Mouse (Mus musculus) liver, adult (tissue): Measurements from ENCODE around the gene Usp36.

Source experiments
- GATA4 ChIP-seq: IDR thresholded peaks from 2 replicates; pipeline ENCODE4 v1.6.1; 2014; ENCODE audit warnings: mild to moderate bottlenecking, low read length; ENCODE audit not compliant: insufficient replicate concordance

Gene Usp36

DNA sequence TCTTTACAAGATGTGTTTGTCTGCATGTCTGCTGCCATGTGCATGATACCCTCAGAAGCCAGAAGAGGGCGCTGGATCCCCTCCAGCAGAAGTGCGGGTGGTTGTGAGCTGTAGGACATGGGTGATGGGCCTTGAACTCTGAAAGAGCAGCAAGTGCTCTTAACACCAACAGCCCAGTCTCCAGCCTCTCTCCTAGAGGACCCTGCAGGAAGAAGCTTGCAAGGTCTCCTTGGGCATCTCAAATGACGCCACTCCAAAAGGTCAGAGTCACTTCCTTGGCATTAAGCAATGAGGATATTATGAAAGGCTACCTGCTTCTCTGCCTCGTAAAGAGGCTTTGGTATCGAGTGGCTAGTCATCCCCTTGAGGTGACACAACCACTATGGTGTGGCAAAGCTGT lies 28.6 kb upstream of the Usp36 start:
- no peak for TF ChIP-seq GATA4

DNA sequence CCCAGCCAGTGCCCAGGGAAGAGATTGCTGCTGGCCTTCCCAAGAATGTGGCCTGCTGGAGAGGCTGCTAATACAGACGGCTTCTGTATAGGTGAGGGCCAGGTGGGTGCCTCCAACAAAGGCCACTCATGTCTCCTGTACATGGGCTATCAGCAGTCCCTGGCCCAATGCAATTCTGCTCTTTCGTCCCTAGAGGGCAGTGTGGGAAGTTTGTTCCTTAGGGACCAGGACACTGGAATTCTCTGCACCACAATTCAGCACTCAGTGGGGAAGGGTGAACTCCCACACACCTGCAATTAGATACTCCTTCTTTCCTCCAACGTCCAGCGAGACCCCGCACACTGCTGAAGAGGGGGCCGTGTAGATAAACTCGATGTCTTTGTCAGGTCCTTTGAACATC lies 27.1 kb upstream of the Usp36 start:
- no peak for TF ChIP-seq GATA4

- TF ChIP-seq GATA4: no peak
These were observed 26.3 kb upstream of the Usp36 start for GRCm38 (mm10) chr11:118316231-118316806.

- no peak for TF ChIP-seq GATA4
These were observed 22.2 kb upstream of the Usp36 start for GRCm38 (mm10) chr11:118312132-118312723.

- TF ChIP-seq GATA4: no peak
These were observed 8.8 kb upstream of the Usp36 start for GRCm38 (mm10) chr11:118298810-118299209.

GRCm38 (mm10) chr11:118297967-118298366 lies 7.9 kb upstream of the Usp36 start:
- no peak for TF ChIP-seq GATA4

DNA sequence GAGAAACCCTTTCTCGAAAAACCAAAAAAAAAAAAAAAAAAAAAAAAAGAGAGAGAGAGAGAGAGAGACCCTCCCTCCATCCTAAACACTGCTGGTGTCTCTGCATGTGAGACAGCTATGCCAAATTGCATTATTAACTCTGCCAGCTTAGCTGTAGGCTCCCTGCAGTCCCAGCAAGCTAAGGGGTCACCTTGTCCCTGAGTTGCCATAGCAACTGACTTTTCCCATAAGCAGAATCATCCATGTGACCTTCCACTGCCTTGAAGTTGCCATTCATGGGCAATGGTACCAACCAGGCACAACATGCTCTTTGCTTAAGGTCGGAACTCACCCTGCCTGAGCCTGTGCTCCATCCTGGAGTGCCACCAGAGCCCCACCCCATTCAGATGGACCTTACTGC lies 5.0 kb upstream of the Usp36 start:
- TF ChIP-seq GATA4: no peak

DNA sequence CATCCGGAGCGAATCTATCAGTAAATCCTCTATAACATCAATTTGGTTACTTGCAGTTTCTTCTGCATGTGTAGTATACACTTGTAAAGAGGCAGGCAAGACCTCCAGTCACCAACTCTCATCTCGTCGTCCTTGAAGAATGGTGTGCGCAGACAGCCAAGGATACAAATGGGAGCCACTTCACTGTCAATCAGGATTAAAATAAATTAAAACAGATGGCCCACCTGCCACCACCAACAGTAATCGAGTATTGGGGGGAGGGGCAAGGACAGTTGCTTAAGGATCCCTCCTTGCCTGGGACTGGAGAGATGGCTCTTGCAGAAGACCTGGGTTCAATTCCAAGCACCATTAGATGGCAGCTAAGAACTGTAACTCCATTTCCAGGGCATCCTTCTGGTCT lies 2.6 kb upstream of the Usp36 start:
- no peak for TF ChIP-seq GATA4

DNA sequence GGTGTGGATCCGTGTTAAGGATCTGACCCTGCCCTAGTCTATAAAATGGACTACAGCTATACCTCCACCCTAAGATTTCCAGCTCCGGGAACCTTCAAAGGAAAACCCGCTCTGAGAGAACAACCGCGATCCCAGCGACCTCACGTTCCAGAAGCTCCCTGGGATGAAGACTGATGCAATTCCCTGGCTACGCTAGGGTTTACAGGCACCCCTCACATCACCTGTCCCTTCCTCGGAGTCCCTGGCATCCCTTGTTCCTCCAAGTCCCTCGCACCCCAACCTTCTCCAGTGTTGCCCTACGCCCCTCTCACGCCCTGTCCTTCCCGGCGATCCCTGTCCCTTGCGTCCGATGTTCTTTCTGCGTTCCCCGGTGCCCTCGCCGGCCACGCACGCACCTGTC lies 482 bp downstream of the Usp36 start:
- no peak for TF ChIP-seq GATA4

- no peak for TF ChIP-seq GATA4
These were observed 970 bp downstream of the Usp36 start for GRCm38 (mm10) chr11:118289037-118289511.

DNA sequence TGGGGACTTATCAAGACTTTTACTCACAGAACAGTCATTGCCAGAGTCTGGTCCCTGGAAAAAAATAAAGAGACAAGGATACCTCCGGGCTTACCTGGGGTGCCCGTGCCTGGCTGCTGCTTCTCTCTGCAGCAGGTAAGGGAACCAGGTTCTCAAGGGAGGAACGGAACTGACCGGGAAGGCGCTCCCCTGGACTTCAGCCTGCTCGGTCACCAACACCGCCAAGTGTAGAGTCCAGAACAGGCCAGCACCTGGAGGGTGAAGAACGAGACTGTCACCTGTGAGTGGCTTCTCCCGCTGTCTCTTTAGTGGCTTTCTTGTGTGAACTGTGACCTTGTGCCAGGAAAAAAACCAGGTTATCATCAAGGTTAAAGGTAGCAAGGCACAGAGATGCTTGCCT lies 2.5 kb downstream of the Usp36 start:
- TF ChIP-seq GATA4: no peak

GRCm38 (mm10) chr11:118286434-118286833 lies 3.6 kb downstream of the Usp36 start:
- no peak for TF ChIP-seq GATA4

DNA sequence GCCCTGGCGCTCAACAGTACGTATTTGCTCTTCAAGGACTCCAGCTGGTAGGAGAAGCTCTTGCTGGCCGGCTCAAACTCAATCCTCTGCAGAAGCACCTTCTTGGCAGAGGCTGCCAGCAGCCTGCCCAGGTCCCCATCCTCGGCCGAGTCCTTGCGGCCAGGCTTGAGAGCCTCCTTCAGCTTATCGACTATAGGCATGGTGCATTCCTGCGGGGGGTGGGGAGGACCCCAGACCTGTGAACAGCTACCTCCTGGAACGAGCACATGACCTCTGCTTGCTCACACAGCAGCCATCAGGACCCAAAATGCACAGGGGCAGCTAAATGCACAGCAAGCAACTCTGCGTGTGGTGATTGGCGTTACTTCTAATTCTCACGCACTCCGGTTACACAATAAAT lies 4.3 kb downstream of the Usp36 start:
- no peak for TF ChIP-seq GATA4

GRCm38 (mm10) chr11:118280218-118280617 lies 9.8 kb downstream of the Usp36 start:
- TF ChIP-seq GATA4: no peak

- no peak for TF ChIP-seq GATA4
These were observed 13.7 kb downstream of the Usp36 start for GRCm38 (mm10) chr11:118276328-118276727.

DNA sequence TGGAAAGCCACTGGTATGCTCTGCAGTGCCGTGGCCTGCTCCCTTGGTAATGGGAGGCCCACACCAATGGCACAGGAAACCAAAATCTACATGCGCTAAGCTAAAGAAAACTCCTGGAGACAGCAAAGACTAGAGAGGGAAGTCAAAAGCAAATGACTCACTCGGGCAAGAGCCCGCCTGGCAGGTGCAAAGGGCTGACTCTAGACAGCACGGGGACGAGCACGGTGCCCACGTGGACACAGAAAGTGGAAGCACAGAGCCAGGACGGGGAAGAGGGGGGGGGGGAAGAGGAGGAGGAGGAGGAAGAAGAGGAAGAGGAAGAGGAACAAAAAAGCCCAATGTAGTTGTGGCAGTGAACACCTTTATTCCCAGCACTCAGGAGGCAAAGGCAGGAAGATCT lies 15.0 kb downstream of the Usp36 start:
- no peak for TF ChIP-seq GATA4

- no peak for TF ChIP-seq GATA4
These were observed 20.2 kb downstream of the Usp36 start for GRCm38 (mm10) chr11:118269827-118270226.

- no peak for TF ChIP-seq GATA4
These were observed 23.4 kb downstream of the Usp36 start for GRCm38 (mm10) chr11:118266666-118267046.
